Mouse (Mus musculus) erythroblast, embryonic 14.5 days (primary cell): ENCODE measurements around the gene Tmbim7.

ENCODE experiments used
- GATA1 ChIP-seq: IDR thresholded peaks from 2 replicates; pipeline ENCODE4 v1.6.1; 2012; ENCODE audit warnings: low read length, inconsistent platforms, mixed read lengths
- TAL1 ChIP-seq: IDR thresholded peaks from 3 replicates; pipeline ENCODE4 v1.6.1; 2012; ENCODE audit warnings: low read length, inconsistent platforms, mixed read lengths

DNA sequence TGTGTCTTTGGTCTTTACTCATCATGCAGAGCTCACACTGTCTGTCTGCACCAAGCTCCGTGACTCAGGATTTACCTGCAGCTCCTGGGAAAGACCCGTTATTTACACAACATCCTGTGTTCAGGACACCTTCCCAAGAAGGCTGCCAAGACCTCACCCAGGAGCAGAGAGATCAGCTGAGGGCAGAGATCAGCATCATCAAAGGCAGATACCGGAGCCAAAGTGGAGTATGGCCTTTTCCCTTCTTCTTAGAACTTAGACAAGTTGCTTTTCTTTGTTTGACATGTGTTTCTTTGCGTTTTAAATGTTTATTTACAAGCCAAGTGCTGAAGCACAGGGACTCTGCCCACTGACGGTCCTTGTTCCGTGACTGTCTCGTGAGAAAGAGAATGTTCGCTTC, 15.7 kb upstream of the Tmbim7 start:
- TF ChIP-seq TAL1 = no peak
- TF ChIP-seq GATA1 = no peak
